Mouse (Mus musculus): ENCODE data around the gene Pam16.
A peak's percentile ranks its signal among the peaks of the same experiment; 100 is the strongest.

Gene Pam16

DNA sequence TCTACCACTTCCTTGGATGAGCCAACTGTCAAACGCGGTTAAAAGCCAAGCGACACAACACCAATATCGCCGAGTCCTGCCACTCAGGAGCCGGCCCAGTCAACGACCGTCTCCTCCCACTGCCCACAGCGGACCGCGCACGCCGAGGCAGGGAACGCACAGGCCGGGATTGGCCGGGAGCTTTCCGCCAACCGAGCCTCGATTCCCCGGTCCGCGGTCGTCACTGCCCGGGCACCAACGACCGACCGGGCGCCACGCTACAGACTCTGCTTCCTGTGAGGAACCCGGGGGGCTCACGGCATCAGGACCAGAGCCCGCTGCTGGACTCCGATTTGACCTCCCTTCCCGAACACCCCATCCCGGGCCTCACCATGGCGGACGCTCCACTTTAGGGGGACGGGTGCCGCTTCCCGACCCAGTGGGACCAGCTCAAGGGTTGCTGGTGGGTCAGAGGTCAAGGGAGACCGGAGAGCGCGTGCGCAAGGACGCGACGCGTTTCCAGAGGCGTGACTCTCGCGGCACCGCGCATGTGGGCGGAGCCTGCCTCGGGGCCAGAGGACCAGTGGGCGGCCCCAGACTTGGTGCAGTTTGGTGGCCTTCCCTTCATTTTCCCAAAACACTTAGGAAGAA, at the start of gene Pam16:
Gene Pam16, minus strand, starts transcription at position 508 of the 630 bp plus-strand sequence.
- DNase-seq = peak; percentile 87 to 90

DNA sequence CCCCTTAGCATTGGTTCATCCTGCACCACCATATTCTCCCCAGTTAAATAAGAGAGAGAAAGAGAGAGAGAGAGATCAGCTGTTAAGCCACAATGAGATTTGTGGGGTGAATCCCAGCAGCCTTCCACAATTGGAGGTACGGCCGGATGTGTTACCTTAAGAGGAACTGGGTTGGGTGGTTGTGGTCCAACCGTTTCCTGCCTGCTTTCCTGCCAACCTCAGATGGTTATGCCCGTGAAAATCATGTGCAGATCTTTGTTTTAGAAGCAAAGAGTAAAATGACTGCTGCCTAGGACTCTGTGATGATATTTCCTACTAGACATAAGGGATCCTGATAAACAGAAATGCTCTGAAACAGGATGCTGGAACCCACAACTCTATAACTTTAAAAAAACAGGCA, 49.3 kb upstream of the Pam16 start:
- peak; percentile 69 to 78 for DNase-seq

DNA sequence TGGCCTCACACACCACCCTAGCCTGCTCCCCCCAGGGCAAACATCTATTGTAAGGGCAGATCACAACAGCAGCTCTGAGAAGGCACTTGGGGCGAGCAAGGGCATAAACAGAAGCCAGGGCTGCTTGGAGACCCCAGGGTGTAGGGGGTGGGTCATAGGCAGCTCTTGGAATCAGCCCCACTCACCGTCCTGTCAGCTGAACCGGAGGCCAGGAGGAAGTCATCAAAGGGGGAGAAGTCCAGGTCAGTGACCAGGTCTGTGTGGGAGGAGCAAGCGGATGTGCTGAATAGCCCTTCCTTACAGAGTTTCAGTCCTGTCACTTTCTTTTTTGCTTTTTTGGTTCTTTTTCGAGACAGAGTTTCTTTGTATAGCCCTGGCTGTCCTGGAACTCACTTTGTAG, 45.5 kb upstream of the Pam16 start:
- DNase-seq = no peak

DNA sequence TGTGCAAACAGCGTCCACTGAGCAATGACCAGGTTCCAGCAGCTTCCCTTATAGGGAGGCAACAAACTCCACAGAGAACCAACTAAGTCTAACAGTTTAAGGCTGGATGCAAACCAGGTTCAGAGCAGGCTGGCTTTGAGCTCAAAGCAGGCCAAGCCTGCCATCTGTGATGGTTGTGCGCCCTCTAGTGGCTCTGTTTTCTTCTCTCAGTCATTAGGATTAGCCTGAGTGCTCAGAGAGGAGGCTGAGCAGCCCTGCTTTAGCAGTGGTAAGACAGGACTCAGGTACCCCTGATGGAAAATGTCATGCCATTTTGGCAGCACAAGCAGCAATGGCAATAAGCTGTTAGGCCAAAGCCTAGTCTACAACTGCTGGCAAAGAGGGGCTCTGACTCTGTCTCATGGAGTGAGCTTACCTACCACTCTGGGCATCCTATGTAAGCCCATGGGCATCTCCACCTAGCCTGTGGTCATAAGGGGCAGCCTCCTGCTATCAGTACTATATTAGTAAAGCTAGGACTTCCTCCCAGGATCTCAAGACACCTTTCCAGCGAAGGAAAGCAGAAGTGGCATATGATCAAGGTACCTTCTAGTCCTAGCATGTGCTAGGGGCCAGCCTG, 42.5 kb upstream of the Pam16 start:
- DNase-seq = peak; percentile 73 to 79

DNA sequence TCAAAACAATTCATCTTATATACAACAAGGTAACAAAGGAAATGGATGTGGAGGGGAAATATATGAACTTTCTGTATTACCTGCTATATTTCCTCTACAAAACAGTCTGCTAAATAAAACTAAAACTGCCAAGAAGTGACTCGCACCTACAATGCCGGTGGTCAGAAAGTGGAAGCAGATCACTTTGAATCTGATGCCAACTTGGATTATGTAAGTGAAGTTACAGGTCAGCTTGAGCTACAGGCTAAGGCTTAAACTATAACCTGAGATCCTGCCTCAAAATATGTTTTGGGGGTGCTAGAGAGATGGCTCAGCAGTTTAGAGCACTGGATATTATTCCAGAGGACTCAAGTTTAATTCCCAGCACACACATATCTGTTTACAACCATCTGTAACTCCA, 40.9 kb upstream of the Pam16 start:
- no peak for DNase-seq

DNA sequence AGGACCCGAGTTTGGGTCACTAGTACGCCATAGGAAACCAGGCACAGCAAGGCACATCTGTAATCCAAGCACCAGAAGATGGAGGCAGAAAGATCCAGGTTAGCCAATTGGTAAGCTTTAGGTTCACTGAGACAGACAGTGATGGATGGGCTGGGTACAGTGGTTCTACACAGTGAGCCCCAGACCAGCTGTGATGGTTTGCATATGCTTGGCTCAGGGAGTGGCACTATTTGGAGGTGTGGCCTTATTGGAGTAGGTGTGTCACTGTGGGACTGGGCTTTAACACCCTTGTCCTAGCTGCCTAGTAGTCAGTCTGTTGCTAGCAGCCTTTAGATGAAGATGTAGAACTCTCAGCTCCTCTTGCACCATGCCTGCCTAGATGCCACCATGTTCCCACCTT, 39.0 kb upstream of the Pam16 start:
- DNase-seq = no peak

DNA sequence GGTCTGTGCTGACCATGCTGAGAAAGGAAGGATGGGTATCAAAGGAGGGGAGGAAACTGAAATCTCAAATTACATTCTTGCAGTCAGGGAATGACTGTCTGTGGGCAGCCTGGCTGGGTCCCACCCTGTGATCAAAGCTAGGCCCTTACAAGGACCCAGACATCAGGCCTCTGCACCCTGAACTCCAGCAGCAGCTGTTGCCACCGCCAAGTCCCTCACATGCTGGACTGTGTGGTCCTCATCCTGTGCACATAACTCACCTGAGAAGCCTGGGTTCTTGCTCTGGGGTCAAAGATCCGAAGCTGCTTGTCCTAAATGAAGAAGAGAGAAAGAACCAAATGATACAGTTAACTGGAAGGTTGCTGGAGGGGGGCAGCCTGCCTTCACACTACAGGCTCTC, 36.8 kb upstream of the Pam16 start:
- no peak for DNase-seq

DNA sequence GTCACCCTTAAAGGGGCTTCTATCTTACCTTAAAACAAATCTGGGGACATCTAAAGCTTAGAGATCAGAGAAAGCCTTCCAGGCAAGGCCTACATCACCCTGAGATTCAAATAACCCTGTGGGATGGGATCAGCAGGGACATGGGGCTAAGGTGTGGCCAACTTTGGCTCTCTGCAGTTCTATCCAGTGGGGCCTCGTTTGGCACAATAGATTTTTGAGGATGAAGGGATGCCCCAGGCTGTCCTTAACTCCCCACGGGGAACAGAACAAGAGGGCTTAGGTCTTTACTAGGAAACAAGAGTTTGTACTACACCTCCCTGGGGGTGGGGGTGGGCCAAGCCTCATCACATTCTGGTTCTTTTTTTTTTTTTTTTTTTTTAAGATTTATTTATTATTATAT, 34.5 kb upstream of the Pam16 start:
- no peak for DNase-seq

DNA sequence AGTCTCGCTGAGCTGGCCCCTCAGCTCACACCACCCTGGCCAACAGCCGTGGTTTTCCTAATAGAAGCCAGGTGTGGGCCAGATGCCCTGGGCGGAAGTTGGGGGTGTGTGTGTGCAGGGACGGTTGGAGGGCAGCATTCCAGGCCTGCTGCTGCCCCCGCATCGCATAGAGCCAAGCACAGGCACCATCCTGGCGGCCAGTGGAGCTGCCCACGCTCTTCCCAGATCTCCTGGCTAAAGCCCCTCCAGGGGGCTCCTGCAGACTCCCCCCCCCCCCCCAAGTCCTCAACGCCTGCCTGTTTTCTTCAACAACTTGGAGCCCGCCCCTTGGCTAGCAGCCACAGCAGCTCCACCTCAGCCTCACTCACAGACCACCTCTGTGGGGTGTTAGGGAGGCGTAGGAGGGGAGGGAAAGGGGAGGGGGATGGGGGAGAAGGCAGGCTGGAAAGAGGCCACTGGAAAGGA, 34.0 kb upstream of the Pam16 start:
- no peak for DNase-seq

DNA sequence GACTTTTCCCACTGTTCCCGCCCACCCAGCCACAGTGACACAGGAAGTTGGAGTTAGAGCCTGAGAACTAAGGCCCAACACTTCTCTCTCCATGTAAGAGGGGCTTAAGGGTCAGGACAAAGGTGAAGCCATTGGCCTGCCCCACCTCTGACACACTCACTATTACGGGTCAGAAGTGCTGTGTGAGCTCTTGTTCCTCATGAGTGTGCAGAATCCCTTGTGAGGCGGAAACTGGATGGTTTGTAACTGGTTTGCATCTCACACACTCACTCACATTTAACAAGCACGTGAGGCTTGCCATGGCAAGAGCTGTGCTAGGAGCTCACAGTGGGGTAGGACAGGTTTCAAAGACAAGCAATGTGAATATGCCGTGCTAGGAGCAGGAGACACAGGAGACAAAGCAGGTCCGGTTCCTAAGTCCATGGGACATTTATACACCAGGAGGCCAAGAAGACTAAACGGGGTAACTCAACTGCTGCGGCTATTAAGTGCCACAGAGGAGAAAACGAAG, 31.8 kb upstream of the Pam16 start:
- no peak for DNase-seq

DNA sequence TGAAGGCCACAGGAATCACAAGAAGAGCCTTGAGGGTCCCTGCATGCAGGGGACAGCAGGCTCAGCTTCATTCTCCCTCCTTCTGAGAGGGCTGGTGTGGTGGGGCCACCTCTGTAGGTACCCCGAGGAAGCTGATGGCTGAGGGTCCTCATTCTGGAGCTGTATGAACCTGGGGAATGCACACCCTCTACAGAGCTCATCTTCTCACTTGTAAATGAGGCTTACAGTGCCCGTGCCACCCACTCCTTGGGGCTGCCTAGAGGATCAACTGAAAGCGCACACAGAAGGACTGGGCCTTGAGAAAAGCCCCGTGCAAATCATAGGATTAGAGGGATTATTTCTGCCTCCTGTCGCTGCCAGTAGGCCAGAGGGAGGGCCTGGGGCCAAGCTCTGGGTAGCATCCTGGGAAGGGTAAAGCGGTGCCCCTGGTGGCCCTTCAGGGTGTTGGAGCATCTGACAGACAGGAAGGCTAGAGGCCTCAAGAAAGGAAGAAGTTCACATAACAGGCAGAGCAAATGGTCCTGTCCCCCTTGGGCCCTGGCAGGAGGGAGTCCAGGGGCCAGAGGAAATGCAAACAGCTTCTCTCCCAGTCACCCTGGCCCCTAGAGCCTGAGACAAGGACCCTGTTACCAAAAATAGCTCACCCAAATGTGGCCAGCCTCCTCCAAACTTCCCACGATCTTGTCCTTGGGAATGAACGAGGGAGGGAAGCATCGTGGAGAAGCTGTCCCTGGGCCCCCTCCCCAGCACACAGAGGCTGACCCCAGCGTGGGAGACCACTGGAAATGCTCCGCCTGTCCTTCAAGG, 31.2 kb upstream of the Pam16 start:
- DNase-seq = no peak

DNA sequence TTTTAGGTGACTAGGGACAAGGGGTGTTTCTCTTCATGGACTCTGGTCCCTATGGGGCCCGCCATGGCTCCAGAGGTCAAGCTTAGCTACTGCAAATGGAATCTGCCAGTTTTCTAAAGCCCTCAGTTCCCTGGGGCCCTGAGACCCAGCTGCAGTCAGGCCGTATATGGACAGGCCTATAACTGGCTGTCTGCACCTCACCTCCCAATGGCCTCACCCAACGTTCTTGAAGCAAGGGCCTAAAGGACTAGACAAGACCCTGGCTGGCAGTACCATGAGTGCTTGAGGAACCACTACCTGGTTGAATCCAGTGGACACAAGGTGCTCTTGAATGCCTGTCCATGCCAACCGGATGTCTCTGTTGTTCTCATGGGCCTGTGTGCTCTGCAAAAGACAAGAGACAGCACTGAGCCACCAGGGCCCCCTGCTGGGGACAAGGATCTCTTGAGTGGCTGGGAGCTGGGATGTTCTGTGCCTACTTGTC, 30.5 kb upstream of the Pam16 start:
- DNase-seq = no peak

DNA sequence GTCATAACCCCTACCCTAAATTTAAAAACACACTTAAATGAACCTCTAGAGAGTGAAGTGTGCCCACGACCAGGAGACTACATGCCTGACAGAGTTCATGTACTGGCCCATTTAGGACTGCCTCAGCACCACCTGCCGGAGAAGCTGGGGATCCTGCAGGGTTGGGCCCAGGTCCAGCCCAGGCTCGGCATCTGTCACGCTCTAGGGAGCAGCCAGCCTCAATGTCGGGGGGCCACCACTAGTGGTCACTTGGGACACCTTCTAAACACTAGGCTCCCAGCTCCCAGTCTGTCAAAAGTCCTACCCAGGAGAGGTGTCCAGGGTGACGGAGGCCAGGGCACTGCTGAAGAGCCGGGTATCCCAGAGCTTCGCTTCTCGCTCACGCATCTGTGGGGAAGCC, 29.9 kb upstream of the Pam16 start:
- no peak for DNase-seq

DNA sequence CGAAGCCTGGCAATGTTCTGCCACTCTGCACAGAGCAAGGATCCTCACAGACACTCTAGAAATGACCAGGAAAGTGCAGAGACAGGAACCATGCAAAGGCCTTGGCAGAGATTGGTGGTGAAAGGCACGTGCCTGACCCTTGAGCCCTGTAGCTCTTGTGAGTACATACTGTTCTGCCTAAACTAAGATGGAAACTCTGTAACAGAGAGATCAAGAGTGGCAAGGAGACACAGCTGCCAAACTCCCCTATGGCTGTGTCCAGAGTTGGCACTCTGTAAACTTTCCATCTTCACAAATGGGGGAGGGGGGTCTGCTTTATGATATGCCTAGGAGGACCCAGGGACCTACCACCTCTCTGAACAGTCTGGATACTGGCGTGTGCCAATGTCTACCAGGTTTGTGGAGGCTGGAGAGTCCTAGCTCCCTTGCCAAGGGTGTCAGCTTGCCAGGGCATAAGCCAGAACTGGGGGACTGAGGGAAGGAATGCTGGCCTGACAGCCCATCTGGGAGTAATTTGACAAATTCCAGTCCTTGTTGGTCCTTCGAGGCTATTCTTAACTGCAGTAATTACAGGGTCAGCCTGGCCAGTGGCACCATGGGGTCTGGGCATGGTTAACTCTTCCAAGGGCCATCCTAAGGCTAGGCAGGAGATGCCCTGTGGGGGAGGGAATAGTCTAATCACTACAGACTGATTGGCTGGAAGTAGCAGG, 28.1 kb upstream of the Pam16 start:
- no peak for DNase-seq

DNA sequence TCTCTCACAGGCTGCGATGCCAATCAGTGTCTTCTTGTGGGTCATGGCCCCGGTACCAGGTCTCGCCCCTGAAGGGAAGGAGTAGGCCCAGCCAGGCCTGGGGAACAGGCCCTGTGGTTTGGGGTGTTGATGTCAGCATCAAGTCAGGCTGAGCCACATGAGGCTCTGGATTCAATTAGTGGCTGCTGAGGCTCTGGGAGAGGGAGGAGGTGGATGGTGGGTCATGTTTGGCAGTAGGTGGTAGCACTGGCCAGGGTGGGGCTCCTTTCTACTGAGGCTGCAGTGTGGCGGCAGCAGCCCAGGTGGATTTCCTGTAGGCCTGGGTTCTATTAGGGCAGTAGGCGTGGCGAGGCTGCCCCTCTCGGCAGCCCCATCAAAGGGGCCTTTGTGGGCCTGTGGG, 26.8 kb upstream of the Pam16 start:
- no peak for DNase-seq

DNA sequence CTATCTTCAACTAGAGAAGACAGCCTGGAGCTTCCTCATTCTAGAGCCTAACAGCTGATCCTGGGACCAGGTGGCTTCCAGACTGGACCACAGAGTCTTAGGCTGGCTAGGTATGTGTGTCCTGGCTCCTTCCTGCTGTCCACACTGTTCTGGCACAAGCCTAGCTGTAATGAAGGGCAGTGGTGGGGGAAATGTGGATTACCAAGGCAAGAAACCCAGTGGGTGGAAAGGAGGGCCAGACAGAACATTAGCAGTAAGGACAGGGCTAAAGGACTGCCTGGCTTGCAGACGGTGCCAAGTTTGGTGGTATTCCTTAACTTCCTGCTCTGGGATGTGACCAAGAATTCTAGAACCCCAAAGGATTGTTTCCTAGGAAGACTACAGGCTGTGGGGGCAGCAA, 26.3 kb upstream of the Pam16 start:
- no peak for DNase-seq

DNA sequence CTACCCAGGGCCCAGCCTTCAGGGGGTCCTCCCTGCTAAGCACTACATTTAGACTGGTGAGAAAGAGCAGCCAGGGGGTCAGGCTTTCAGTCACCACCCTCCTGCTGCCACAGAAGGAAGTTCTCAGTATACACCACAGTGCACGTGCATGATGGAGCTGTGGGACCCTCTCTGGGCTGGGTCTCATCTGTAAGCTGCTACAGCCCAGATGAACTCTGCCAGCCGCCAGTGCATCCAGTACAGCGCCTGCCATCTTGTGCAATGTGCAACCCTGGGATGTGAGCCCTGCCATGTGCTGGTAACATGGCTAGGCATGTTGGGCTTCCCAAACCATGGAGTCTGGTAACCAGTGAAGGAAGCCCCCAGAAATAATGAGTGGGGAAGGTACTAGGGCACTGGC, 25.4 kb upstream of the Pam16 start:
- DNase-seq = no peak

DNA sequence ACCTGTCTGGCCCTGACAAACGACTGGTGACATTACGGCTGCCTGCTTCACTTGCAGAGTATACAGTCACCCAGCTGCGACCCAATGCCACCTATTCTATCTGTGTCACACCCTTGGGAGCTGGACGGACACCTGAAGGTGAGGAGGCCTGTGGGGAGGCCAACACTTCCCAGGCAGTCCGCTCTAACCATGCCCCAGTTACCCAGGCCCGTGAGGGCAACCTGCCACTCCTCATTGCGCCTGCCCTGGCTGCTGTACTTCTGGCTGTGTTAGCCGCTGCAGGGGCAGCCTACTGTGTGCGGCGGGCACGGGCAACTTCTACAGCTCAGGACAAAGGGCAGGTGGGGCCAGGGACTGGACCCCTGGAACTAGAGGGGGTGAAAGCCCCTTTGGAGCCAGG, 24.9 kb upstream of the Pam16 start:
- no peak for DNase-seq

DNA sequence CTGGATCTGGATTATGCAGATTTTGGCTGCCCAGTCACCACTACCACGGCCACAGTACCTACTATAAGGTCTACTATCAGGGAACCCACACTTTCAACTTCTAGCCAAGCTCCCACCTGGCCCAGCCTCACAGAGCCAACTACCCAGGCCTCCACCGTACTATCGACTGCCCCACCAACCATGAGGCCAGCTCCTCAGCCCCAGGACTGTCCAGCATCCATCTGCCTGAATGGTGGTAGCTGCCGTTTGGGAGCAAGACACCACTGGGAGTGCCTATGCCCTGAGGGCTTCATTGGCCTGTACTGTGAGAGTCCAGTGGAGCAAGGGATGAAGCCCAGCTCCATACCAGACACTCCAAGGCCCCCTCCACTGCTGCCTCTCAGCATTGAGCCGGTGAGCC, 24.4 kb upstream of the Pam16 start:
- DNase-seq = no peak

DNA sequence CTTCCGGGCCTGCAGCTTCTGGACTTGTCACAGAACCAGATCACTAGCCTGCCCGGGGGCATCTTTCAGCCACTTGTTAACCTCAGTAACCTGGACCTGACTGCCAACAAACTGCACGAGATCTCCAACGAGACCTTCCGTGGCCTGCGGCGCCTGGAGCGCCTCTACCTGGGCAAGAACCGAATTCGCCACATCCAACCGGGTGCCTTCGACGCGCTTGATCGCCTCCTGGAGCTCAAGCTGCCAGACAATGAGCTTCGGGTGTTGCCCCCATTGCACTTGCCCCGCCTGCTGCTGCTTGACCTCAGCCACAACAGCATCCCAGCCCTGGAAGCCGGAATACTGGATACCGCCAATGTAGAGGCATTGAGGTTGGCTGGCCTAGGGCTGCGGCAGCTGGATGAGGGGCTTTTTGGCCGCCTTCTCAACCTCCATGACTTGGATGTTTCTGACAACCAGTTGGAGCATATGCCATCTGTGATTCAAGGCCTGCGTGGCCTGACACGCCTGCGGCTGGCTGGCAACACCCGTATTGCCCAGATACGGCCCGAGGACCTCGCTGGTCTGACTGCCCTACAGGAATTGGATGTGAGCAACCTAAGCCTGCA, 23.7 kb upstream of the Pam16 start:
- DNase-seq = no peak

DNA sequence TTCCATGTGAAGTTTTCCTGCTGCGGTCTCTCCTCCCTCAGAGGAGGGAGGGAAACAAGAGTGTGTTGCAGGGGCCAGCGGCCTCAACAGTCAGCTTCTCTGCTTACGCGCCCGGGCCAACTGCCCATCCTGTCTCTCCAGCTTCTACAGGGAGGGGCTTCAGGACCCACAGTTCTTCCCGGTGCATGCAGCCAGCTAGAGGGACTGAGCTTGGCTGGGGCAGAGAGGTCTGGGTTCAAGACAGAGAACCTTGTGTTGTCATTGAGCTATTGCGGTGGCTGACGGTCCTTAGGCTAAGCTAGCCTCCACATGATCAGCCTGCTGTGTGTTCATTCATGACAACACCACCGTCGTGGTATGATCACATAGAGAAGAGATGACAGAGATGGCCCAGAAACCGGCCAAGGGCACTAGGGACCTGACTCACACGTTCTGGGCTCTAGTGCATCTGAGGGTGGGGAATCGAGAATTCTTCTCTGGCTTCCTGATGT, 22.9 kb upstream of the Pam16 start:
- no peak for DNase-seq

DNA sequence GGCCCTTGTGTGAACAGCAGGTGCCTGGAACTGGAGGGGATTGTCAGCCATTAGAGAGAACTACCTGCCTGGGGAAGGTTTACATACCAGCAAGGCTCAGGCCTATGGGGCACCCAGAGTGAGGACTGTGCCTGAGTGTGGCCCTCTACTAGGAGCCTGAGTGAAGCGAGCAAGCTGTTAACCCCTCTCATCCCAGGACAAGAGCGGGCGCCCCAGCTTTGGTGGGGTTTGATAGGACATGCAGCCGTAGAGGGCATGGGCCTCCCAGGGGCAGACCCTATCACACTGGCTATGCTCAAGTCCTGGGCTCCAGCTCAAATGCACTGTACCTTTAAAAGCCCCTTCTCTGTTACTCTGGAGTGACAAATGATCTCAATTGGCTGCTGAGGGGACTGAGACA, 22.0 kb upstream of the Pam16 start:
- DNase-seq = no peak

DNA sequence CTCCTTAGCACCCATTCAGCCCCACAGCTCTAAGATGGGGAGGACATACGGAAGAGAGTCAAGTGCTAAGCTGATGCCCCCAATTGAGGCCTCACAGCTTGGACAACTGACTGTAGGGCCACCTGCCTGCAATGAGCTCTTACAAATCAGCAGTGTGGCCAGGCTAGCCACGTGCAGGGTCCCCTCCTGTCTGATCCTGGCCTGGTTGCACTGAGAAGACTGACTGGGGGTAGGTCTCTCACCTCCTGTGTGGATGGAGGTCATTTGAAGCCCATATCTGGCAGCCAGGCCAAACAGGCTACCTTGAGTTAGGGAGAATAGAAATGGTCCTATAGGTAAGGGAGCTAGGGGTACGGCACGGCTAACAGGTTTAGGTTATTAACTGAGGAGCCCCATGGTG, 21.1 kb upstream of the Pam16 start:
- no peak for DNase-seq

All from thymus, postnatal 36 days (tissue).